Mouse (Mus musculus) T-cell, adult 2 months (primary cell): ENCODE data around the gene Olfr790.

ENCODE experiments used
- DNase-seq: peaks from one replicate; pipeline ENCODE4 v3.0.0; 2022; ENCODE audit warnings: low spot score

The Olfr790 gene

DNA sequence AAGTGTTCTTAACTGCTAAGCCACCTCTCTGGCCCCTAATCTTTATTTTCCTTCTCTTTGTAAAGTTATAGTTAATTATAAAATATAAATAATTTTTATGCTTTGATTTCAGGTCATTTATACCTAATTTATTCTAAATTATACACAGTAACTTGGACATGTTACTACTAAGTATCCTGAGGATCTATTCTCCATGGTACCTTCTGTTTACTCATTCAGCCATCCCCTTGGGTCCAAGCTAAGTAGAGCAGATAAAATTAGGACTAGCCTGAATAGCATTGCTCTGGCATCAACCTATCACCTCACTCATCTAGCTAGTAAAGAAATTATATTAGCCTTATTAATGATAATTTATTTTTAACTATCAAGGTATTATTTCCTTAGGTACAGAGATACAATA, at the start of gene Olfr790:
TSS of gene Olfr790 (plus strand) at position 301 of the 400 bp plus-strand sequence.
- DNase-seq, result no peak

DNA sequence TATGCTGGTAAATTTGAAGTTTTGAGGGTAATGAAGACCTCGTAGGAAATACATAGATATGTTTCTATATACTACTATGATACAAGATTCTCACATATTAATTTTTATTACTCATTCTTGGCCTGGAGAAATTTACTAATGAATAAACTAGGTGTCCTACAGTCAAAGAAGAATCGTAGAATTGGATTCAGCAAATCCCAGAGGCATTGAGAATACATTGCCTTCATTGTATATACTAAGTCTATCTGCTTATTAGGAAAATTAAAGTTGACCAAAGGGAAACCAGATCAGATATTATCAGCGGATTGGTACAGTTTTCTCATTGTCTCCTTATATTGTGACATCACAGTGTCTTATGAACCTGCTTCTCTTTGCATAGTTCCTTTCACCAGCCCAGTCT, 36.7 kb upstream of the Olfr790 start, which contains the start of gene Olfr787:
TSS of gene Olfr787 (plus strand) at position 301 of the 400 bp plus-strand sequence.
- no peak for DNase-seq

DNA sequence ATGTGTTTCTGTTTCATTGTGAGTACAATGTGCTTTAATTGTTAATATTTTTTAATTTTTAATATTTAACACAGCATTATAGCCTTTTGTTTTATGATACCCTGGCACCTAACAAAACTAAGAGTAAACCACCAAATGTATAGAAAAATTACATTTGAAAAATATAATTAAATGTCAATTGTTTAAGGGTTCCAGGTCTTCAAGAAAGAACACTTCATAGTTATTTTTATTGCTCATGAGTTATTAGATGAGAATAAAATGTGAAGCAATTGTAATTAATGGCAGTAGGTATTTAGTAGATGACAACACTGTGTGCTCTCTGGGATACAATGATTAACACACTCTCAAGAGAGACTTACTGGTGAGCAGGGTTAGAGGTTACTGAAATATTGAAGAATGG, 27.6 kb upstream of the Olfr790 start, which contains the start of gene Olfr788:
TSS of gene Olfr788 (plus strand) at position 301 of the 400 bp plus-strand sequence.
- DNase-seq, result no peak

DNA sequence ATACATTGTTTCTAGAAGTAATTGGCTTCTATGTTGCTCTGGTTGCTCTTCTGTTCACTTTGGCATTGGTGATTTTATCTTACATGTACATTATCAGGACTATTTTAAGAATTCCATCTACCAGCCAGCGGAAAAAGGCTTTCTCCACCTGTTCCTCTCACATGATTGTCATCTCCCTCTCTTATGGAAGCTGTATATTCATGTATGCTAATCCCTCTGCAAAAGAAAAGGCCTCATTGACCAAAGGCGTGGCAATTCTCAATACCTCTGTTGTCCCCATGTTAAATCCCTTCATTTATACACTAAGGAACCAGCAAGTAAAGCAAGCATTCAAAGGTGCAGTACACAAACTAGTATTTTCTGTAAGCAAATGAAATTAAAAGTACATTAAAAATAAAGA, 25.0 kb upstream of the Olfr790 start:
- no peak for DNase-seq

DNA sequence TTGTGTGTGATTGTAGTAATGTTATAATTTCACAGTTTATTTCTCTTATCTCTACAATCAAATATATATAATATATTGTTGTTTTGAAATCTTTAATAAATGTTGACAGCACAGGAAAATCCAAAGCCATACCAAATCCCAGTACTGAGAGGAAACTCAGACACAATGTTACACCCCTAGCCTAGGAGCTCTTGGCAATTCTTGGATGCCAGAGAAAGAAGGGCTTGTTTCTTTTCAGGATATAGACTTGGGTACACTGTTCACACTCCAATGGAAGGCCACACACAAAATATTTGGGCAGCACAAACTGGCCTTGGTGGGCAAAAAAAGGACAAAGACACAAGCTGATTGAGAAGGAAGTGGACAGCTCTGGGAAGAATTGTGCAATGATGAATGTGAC, 24.6 kb upstream of the Olfr790 start:
- DNase-seq, result no peak

DNA sequence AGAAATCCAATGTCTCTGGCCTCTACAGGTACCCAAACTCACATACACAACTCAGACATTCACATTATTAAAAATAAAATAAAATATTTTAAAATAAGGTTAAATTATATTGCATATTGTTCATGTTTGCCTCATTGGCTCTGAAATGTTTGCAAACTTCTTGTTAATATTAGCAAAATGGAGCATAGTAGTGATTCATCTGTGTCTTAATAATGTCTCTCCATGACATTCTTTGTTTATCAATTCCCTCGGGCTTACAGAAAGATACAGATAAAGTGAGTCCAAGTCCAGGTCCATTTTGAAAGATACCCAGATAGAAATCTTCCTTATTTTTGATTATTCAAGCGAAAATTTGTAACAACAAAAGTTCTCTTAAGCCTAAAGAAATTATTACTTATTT, 13.8 kb upstream of the Olfr790 start, which contains the start of gene Olfr789:
TSS of gene Olfr789 (plus strand) at position 301 of the 400 bp plus-strand sequence.
- no peak for DNase-seq

DNA sequence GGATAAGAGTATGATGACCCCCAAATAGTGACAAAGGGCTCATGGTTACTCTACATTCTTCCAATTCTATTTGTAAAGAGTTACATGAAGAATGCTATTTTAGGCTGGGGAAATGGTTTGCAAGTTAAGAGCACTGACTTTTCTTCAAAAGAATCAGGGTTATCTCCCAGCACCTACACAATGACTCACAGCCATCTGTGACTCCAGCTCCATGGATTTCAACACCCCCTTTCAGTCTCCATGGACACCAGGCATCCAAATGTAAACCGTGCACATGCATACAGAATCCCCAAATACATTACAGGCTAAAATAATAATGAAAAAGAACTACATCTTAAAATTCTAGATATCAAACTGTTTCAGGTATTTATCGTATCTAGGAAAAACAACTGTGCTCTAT, 8.2 kb upstream of the Olfr790 start:
- no peak for DNase-seq

DNA sequence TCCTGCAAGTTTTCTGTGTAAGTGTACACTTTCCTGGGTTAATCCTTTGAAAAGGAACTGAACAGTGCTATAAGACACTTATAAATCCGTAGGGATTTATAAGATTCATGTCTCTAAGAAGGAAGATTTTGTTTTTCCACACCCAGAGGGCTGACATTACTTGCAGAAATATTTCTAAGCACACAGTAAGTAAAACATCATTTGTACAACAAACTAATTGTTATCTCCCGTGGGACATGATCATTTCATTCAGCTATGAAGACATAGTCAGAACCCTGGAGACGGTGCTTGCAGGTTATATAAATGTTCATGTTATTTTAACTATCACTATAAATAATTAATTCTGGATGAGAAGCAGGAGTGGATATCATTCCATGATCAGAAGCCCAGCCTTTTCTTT, 23.2 kb downstream of the Olfr790 start, which contains the start of gene Olfr791:
TSS of gene Olfr791 (plus strand) at position 301 of the 400 bp plus-strand sequence.
- DNase-seq, result no peak

DNA sequence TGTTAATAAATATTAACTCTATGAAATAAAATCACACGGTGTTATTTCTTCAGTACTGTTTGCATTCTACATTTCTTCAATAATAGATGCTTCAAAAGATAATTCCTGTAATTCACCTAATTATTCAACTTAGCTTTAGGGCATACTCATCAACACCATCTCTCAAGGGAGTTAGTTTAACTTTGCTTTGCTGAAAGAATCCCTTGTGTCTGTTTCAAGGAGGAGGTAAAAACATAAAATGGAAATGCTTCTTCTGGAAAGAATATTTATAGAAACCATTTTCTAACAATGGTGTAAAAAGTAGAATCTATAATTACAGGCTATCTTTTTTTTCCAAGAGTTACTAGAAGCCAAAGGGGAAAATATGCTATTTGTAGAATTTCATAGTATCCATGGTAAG, 40.6 kb downstream of the Olfr790 start, which contains the start of gene Olfr792:
TSS of gene Olfr792 (plus strand) at position 301 of the 400 bp plus-strand sequence.
- DNase-seq, result no peak

DNA sequence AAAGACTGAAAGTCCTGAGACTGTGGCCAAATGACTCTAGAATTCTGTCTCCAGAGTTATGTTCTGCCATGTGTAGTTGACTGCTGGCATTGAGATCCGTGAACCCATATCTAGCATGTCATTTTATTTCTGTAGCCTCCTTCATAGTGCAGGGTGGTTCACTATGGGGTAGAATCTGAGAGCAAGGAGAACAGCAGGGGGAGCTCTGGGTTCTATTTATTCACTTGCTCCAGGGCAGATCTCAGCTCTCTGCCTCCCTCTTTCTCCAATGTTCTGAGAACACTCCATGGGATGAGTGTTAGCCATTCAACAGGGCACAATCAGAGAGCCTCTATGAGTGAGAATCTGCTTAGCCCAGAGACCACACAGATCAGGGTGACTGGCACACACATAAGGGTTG, 51.1 kb downstream of the Olfr790 start:
- no peak for DNase-seq
